Mouse (Mus musculus) limb, embryonic 12.5 days (tissue): ENCODE measurements at regions not wholly inside any gene's neighbourhood (a gene's known extent, or its start where the extent isn't known, plus 50 kb on each side); places are given as distances from the start of the nearest gene placed in this dataset.
"Not testable (repeated sequence)": the region's sequence is repeated elsewhere in the genome, so short reads cannot be mapped to it uniquely, and the experiment has no call there.

Source experiments
- ATAC-seq: fragments of 200-750 bp; cut with Nextera tagmentation; 2 replicates; pipeline ENCODE4 v1.8.0; 2017; ENCODE audit warnings: low read depth, moderate TSS enrichment; ENCODE audit not compliant: insufficient number of reproducible peaks, insufficient read depth, low FRiP score, low TSS enrichment
- H3K27ac ChIP-seq: fragments of 300-500 bp; sonication (generic); 2 replicates; pipeline ENCODE4 v1.5.1; 2016; ENCODE audit warnings: mild to moderate bottlenecking, moderate library complexity
- H3K27me3 ChIP-seq: fragments of 300-500 bp; sonication (generic); 2 replicates; pipeline ENCODE4 v1.6.1; 2016; ENCODE audit warnings: mild to moderate bottlenecking, moderate library complexity
- H3K36me3 ChIP-seq: fragments of 300-500 bp; sonication (generic); 2 replicates; pipeline ENCODE4 v1.6.1; 2016; ENCODE audit warnings: mild to moderate bottlenecking, moderate library complexity
- H3K4me1 ChIP-seq: fragments of 300-500 bp; sonication (generic); replicated peaks from 2 replicates; pipeline ENCODE4 v1.6.1; 2016
- H3K4me2 ChIP-seq: fragments of 300-500 bp; sonication (generic); 2 replicates; pipeline ENCODE4 v1.6.1; 2016; ENCODE audit warnings: mild to moderate bottlenecking, moderate library complexity
- H3K4me3 ChIP-seq: fragments of 300-500 bp; sonication (generic); replicated peaks from 2 replicates; pipeline ENCODE4 v1.5.1; 2016; ENCODE audit warnings: mild to moderate bottlenecking
- H3K9ac ChIP-seq: fragments of 300-500 bp; sonication (generic); replicated peaks from 2 replicates; pipeline ENCODE4 v1.6.1; 2016; ENCODE audit warnings: mild to moderate bottlenecking, moderate library complexity
- H3K9me3 ChIP-seq: fragments of 300-500 bp; sonication (generic); 2 replicates; pipeline ENCODE4 v1.6.1; 2016; ENCODE audit warnings: mild to moderate bottlenecking, moderate library complexity
- whole genome bisulfite sequencing: fragments of 180-500 bp; shearing (Covaris S2); methylation state at CpG from one replicate; pipeline ENCODE4 v1.1.7; 2016; 5-methylcytosine and 5-hydroxymethylcytosine counted together

DNA sequence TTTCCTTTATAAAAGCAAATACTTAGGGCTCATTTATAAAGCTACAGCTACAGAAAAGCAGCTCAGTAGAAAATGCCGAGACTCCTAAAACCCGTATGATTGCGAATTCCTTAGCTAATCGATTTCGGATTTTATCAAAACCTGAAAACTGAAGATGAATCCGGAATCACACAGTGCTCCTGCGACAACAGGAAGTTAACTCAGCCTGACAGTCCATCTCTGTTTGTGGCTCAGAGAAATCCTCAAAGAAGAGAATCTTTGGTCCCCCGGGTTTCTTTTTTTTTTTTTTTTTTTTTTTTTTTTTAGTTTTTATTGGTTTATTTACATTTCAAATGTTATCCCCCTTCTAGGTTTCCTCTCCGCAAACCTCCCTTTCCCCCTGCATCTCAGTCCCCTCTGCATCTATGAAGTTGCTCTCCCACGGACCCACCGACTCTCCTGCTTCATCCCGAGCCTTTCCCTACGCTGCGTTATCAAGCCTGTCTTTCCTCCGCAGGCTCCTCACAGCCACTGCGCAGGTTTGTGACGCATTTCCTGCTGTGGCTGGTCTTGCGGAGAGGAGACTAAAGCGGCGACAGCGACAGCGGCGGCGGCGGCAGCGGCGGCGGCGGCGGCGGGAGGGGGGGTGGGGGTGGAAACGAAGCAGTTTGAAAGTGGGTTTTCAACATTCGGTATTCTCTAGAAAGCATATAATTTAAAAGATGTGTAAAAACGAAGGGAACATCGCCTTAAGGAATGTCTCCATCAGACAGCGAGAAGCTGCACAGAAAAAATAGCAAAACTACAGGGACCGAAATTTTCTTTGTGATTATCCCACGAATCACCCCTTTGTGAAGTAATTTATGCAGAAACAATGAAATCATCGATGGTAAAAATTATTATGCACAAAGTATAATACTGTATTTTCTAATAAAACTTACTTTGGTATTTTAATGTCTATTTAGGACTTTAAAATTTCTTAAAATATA lies 352.3 kb upstream of the Snrpn start:
- not testable (repeated sequence) for H3K9me3 ChIP-seq, H3K36me3 ChIP-seq, H3K4me1 ChIP-seq, H3K27me3 ChIP-seq, H3K27ac ChIP-seq
- peak overlapping the region; percentile 27; the same call in 1 of the 2 replicates for H3K9ac ChIP-seq
- H3K4me2 ChIP-seq = peak overlapping the region; percentile 43
- peak overlapping the region; percentile 35 for H3K4me3 ChIP-seq
- 15% methylated on average over 38 of the region's 39 CpGs for WGBS
- peak; percentile 75; the same call in 1 of the 2 replicates for ATAC-seq

DNA sequence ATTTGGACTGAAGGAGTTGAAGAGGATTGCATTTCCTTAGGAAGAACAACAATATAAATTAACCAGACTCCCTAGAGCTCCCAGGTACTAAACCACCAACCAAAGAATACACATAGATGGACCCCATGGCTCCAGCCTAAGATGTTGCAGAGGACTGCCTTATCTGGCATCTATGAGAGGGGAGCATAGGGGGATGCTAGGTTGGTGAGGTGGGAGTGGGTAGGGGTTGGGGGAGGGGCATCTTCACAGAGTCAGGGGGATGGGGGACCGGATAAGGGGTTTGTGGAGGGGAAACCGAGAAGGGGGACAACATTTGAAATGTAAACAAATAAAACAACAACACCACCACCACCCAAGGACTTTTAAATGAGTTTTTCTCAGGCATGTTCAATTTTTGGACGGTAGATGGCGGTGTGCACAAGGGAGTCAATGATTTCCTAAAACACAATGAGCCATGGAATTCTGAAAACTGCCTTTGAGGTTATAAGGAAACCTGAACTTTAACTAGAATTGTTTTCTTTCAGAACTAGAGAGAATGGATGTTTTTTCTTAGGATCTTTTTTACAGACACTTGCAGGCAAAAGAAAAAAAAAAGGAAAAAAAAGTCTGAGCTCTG lies 347.9 kb upstream of the Snrpn start:
- H3K27ac ChIP-seq, H3K4me3 ChIP-seq, H3K9ac ChIP-seq, H3K4me2 ChIP-seq, H3K9me3 ChIP-seq, H3K27me3 ChIP-seq, ATAC-seq, H3K4me1 ChIP-seq, H3K36me3 ChIP-seq: not testable (repeated sequence)
- 3% methylated on average over 4 of the region's 4 CpGs for WGBS

DNA sequence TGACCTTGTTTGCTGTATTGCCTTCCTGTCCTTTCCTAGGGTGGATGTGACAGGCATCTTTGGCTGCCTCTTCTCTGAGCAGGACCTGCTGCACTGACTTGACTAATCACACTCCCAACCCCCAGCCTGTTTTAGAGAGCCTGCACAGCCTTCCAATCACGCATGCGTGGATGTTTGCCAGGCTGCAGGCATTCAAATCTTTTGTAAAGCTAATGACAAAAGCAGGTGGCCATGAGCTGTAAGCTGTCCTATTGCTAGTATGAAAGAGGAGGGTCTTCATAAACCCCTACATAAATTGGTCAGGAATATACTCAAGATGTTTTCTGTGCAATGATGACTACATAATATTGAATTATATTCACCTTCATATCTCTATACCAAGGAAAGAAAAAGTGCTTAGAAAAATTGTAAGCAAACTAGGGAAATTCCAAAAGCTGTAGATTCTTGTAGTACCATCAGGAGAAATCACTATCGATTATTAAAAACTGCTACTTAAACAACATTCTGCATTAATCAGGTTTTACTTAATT lies 310.1 kb upstream of the Snrpn start:
- not testable (repeated sequence) for H3K4me3 ChIP-seq, H3K9ac ChIP-seq, H3K36me3 ChIP-seq, H3K4me1 ChIP-seq, H3K27me3 ChIP-seq, H3K9me3 ChIP-seq, H3K27ac ChIP-seq, H3K4me2 ChIP-seq, ATAC-seq
- 58% methylated on average over 3 of the region's 3 CpGs for WGBS

DNA sequence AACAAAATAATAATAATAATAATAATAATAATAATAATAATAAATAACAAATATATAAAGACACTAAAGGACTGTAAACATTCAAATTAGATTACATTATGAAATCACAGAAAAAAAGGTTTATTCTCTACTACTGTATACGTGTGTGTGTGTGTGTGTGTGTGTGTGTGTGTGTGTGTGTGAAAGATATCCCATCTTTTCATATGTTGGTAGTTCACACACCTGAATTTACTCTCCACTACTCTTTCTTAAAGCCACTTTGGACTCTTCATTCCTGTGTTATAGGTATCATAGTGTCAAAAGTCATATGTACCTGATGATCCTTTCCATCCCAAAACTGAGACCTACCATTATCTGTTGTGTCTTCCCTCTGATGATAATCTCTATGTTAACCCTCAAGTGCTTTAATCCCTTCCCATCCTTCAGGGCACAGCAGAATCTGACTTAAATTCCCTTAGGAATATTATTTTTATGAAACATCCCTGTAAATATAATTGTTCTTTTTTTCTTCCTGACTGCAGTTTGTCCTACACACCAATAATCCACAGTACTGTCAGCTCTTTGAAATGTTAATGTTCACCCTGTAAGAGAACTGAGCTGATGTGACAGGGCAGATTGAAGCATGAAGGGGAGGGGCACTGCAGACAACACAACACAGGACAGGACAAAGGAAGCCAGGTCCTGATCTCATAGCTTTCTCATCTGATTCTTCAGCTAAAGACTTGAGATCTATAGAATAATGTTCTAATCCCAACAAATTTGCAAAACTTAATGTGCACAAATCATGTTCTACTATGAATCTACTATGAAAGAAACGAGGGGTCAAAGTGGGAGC lies 309.4 kb upstream of the Snrpn start:
- not testable (repeated sequence) for H3K9me3 ChIP-seq, H3K9ac ChIP-seq, H3K27me3 ChIP-seq, H3K36me3 ChIP-seq, ATAC-seq, H3K4me1 ChIP-seq, H3K4me2 ChIP-seq, H3K27ac ChIP-seq, H3K4me3 ChIP-seq
- 71% methylated on average over 2 of the region's 2 CpGs for WGBS

DNA sequence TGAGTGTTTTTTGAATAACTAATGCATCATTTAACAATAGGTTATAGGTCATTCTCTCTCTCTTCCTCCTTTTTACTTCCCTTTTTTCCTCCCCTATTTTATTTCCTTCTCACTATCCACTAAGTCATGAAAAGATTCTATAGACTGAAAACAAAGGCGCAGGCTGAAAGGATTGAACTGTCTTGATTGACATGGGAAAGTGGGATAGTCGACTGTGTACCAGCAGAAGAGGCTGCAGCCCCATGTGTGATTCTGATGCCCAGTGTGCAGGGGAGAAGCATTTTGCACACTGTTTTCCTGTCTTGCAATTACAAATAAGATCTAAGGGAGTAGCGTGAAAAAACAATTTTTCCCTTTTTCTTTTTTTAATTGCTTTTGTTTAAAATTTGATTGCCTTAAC lies 298.8 kb upstream of the Snrpn start:
- Histone ChIP-seq H3K4me2 (no peak overlapping the region), H3K9ac (no peak overlapping the region), H3K9me3 (no peaks in the 10 kb centered on the region), H3K4me3 (no peak overlapping the region), H3K4me1 (no peaks in the 10 kb centered on the region), H3K36me3 (no peaks in the 10 kb centered on the region), H3K27ac (no peak overlapping the region), H3K27me3 (no peaks in the 10 kb centered on the region)
- ATAC-seq = no peak
- 74% methylated on average over 3 of the region's 3 CpGs for WGBS

DNA sequence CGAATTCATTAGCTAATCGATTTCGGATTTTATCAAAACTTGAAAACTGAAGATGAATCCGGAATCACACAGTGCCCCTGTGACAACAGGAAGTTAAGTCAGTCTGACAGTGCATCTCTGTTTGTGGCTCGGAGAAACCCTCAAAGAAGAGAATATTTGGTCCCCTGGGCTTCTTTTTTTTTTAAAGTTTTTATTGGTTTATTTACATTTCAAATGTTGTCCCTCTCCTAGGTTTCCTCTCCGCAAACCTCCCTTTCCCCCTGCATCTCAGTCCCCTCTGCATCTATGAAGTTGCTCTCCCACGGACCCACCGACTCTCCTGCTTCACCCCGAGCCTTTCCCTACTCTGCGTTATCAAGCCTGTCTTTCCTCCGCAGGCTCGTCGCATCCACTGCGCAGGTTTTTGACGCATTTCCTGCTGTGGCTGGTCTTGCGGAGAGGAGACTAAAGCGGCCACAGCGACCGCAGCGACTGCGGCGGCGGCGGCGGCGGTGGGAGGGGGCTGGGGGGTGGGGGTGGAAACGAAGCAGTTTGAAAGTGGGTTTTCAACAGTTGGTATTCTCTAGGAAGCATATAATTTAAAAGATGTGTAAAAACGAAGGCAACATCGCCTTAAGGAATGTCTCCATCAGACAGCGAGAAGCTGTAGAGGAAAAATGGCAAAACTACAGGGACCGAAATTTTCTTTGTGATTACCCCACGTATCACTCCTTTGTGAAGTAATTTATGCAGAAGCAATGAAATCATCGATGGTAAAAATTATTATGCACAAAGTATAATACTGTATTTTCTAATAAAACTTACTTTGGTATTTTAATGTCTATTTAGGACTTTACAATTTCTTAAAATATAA lies 251.2 kb upstream of the Snrpn start:
- Histone ChIP-seq H3K9ac (0 out of 2 replicates have a peak overlapping the region, but pooled peaks have one; percentile 23), H3K4me2 (peak overlapping the region; percentile 39), H3K4me3 (peak overlapping the region; percentile 38)
- not testable (repeated sequence) for H3K27me3 ChIP-seq, H3K36me3 ChIP-seq, H3K27ac ChIP-seq, H3K9me3 ChIP-seq, H3K4me1 ChIP-seq
- ATAC-seq = peak; percentile 82; the same call in 1 of the 2 replicates
- WGBS = 11% methylated on average over 33 of the region's 33 CpGs

DNA sequence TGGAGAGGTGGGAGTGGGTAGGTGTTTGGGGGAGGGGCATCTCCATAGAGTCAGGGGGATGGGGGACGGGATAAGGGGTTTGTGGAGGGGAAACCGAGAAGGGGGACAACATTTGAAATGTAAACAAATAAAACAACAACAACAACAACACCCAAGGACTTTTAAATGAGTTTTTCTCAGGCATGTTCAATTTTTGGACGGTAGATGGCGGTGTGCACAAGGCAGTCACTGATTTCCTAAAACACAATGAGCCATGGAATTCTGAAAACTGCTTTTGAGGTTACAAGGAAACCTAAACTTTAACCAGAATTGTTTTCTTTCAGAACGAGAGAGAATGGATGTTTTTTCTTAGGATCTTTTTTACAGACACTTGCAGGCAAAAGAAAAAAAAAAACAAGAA lies 246.9 kb upstream of the Snrpn start:
- H3K4me2 ChIP-seq, H3K27me3 ChIP-seq, H3K9me3 ChIP-seq, H3K4me3 ChIP-seq, H3K27ac ChIP-seq, H3K4me1 ChIP-seq, ATAC-seq, H3K9ac ChIP-seq, H3K36me3 ChIP-seq: not testable (repeated sequence)
- WGBS = 5% methylated on average over 5 of the region's 5 CpGs

DNA sequence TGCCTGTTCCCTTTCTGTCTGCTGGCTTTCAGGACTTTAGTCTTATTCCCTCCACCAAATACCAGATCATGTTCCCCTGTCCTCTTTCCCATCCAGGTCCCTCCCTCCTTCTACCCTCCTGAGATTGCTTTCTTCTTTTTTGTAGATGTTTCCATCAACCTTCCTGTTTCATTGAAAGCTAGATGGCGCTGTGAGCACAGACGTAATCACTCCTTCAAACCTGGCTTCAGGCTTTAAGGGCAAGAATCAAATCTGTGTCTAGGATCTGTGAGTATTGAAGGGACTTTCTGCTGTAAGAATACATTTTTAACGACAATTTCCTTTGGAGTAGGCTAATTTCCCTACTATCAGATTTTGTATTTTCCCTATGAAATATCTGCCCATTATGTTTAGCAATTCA lies 234.0 kb upstream of the Snrpn start:
- H3K4me2 ChIP-seq, H3K9me3 ChIP-seq, H3K4me3 ChIP-seq, H3K9ac ChIP-seq, H3K4me1 ChIP-seq, H3K36me3 ChIP-seq, H3K27ac ChIP-seq, ATAC-seq, H3K27me3 ChIP-seq: not testable (repeated sequence)
- WGBS = 22% methylated on average over 3 of the region's 3 CpGs

DNA sequence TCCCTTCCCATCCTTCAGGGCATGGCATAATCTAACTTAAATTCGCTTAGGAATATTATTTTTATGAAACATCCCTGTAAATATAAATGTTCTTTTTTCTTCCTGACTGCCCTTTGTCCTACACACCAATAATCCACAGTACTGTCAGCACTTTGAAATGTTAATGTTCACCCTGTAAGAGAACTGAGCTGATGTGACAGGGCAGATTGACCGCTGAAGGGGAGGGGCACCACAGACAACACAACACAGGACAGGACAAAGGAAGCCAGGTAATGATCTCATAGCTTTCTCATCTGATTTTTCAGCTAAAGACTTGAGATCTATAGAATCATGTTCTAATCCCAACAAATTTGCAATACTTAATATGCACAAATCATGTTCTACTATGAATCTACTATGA lies 212.2 kb upstream of the Snrpn start:
- H3K9me3 ChIP-seq, H3K9ac ChIP-seq, ATAC-seq, H3K27me3 ChIP-seq, H3K27ac ChIP-seq, H3K4me3 ChIP-seq, H3K36me3 ChIP-seq, H3K4me2 ChIP-seq, H3K4me1 ChIP-seq: not testable (repeated sequence)
- 69% methylated on average over 2 of the region's 2 CpGs for WGBS
